Mouse (Mus musculus) forebrain, embryonic 11.5 days (tissue): ENCODE results near the gene Ccdc85a. TPM values are rescaled to one million over a fixed set of nuclear protein-coding genes. Genes with fewer than 3 reads are reported as not detected.
A peak's percentile ranks its signal among the peaks of the same experiment; 100 is the strongest.

Experiments used
- ATAC-seq: fragments of 200-750 bp; cut with Nextera tagmentation; replicated peaks from 2 replicates; pipeline ENCODE4 v1.8.0; 2017; ENCODE audit warnings: moderate TSS enrichment; ENCODE audit not compliant: low FRiP score
- DNase-seq: peaks from one replicate; pipeline ENCODE4 v3.0.0-alpha.2; 2017; ENCODE audit warnings: low spot score
- H3K27ac ChIP-seq: fragments of 300-500 bp; sonication (generic); 2 replicates; pipeline ENCODE4 v1.5.1; 2014; ENCODE audit warnings: low read depth, low read length
- H3K27me3 ChIP-seq: fragments of 300-500 bp; sonication (generic); 2 replicates; pipeline ENCODE4 v1.6.1; 2014; ENCODE audit warnings: mild to moderate bottlenecking, low read length, mixed read lengths; ENCODE audit not compliant: control insufficient read depth, insufficient read depth
- H3K36me3 ChIP-seq: fragments of 300-500 bp; sonication (generic); 2 replicates; pipeline ENCODE4 v1.6.1; 2014; ENCODE audit warnings: mild to moderate bottlenecking, low read length, moderate library complexity, mixed read lengths; ENCODE audit not compliant: control insufficient read depth, insufficient read depth
- H3K4me1 ChIP-seq: fragments of 300-500 bp; sonication (generic); replicated peaks from 2 replicates; pipeline ENCODE4 v1.6.1; 2014; ENCODE audit warnings: low read length, mixed read lengths; ENCODE audit not compliant: control insufficient read depth, insufficient read depth
- H3K4me2 ChIP-seq: fragments of 300-500 bp; sonication (generic); 2 replicates; pipeline ENCODE4 v1.6.1; 2014; ENCODE audit warnings: low read depth, mild to moderate bottlenecking, low read length, moderate library complexity, mixed read lengths; ENCODE audit not compliant: severe bottlenecking
- H3K4me3 ChIP-seq: fragments of 300-500 bp; sonication (generic); 2 replicates; pipeline ENCODE4 v1.5.1; 2014; ENCODE audit warnings: low read depth, low read length
- H3K9ac ChIP-seq: fragments of 300-500 bp; sonication (generic); 2 replicates; pipeline ENCODE4 v1.6.1; 2014; ENCODE audit warnings: low read length
- H3K9me3 ChIP-seq: fragments of 300-500 bp; sonication (generic); 2 replicates; pipeline ENCODE4 v1.6.1; 2016; ENCODE audit warnings: low read length, mixed read lengths; ENCODE audit not compliant: control insufficient read depth
- WGBS: fragments of 180-500 bp; shearing (Covaris S2); extraction: QIAGEN DNeasy Blood & Tissue Kit; methylation state at CpG from one replicate; pipeline ENCODE4 v1.1.7; 2014; 5-methylcytosine and 5-hydroxymethylcytosine counted together
- polyA plus RNA-seq: library from polyadenylated mRNA; unstranded; fragments of >200 nt; fragmentation: Nextera tagmentation; extraction: Ambion mirVana; gene quantifications from 2 replicates; pipeline ENCODE4 v1.2.1, GENCODE M21; 2014

The Ccdc85a gene
- polyA plus RNA-seq, 1 experiment from 2014 or later = 4.1 TPM

- H3K27me3 ChIP-seq = no peaks in the 10 kb centered on the region
- no peak overlapping the region for H3K9ac ChIP-seq
- no peaks in the 10 kb centered on the region for H3K9me3 ChIP-seq
- DNase-seq (no peak), ATAC-seq (no peak)
- no peak overlapping the region for H3K27ac ChIP-seq
- H3K36me3 ChIP-seq = no peaks in the 10 kb centered on the region
- H3K4me2 ChIP-seq = no peak overlapping the region
- H3K4me1 ChIP-seq = no peaks in the 10 kb centered on the region
- H3K4me3 ChIP-seq = no peak overlapping the region
Measured at GRCm38 (mm10) chr11:28556420-28556819, 27.7 kb downstream of the Ccdc85a start.

DNA sequence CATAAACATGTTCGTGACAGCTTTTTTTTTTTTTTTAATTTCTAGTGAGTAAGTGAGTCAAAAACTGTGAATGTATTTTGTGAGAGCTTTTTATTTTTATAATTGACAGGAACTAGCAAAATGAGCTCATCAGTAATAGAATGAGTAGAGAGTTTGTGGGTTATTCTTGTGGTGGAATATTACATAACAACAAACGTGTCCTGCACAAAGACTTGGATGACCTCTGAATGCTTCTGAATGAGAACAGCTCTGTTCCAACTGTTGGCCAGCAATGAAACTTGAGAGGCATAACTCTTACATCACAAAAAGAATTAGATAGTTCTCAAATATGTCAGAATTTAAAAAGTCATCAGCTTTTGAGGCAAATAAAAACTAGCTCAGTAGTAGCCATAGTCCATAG, 40.7 kb downstream of the Ccdc85a start:
- no peaks in the 10 kb centered on the region for H3K9me3 ChIP-seq
- DNase-seq (no peak), ATAC-seq (no peak)
- H3K27me3 ChIP-seq = no peaks in the 10 kb centered on the region
- 88% methylated on average over 2 of the region's 2 CpGs for WGBS
- no peak overlapping the region for H3K27ac ChIP-seq
- no peaks in the 10 kb centered on the region for H3K4me1 ChIP-seq
- no peaks in the 10 kb centered on the region for H3K36me3 ChIP-seq
- H3K9ac ChIP-seq = no peak overlapping the region
- no peak overlapping the region for H3K4me2 ChIP-seq
- H3K4me3 ChIP-seq = no peak overlapping the region

- no peak overlapping the region for H3K9ac ChIP-seq
- WGBS = 94% methylated on average over 1 of the region's 1 CpGs
- no peaks in the 10 kb centered on the region for H3K4me1 ChIP-seq
- no peak overlapping the region for H3K4me3 ChIP-seq
- H3K27ac ChIP-seq = no peak overlapping the region
- H3K9me3 ChIP-seq = no peaks in the 10 kb centered on the region
- no peak overlapping the region for H3K4me2 ChIP-seq
- ATAC-seq (no peak), DNase-seq (no peak)
- no peaks in the 10 kb centered on the region for H3K27me3 ChIP-seq
- H3K36me3 ChIP-seq = no peaks in the 10 kb centered on the region
Measured at GRCm38 (mm10) chr11:28541307-28541706, 42.8 kb downstream of the Ccdc85a start.

DNA sequence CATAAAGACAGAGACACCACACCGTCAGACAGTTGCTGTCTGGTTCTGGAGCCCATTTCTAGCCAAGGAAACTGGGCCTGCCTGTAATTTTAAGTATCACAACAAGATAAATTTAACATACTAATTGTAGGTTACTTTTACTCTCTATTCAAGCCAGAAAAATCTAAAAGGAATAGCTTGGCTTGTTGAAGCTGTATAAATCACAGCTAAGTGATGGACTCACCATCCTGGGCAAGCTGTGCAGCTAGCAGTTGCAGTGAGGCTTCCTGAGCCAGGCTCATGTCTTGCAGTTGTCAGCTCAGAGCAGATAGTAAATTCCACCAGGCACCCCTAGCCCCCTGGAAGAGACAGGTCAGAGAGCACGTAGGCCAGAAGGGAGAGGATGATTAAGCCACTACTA, 50.8 kb downstream of the Ccdc85a start:
- Histone ChIP-seq H3K36me3 (no peaks in the 10 kb centered on the region), H3K27me3 (no peaks in the 10 kb centered on the region), H3K27ac (no peak overlapping the region), H3K4me3 (no peak overlapping the region), H3K4me1 (no peaks in the 10 kb centered on the region), H3K4me2 (no peak overlapping the region), H3K9ac (no peak overlapping the region), H3K9me3 (no peaks in the 10 kb centered on the region; the same call in 1 of the 2 replicates)
- WGBS = 90% methylated on average over 2 of the region's 2 CpGs
- ATAC-seq (no peak), DNase-seq (no peak)

GRCm38 (mm10) chr11:28501190-28501589, 82.9 kb downstream of the Ccdc85a start:
- no peak overlapping the region for H3K4me2 ChIP-seq
- no peak overlapping the region for H3K27ac ChIP-seq
- H3K9me3 ChIP-seq = no peaks in the 10 kb centered on the region
- no peak overlapping the region for H3K9ac ChIP-seq
- H3K4me3 ChIP-seq = no peak overlapping the region
- ATAC-seq (no peak), DNase-seq (no peak)
- no peaks in the 10 kb centered on the region for H3K36me3 ChIP-seq
- H3K27me3 ChIP-seq = no peaks in the 10 kb centered on the region
- H3K4me1 ChIP-seq = no peaks in the 10 kb centered on the region

- Histone ChIP-seq H3K4me3 (no peak overlapping the region), H3K9me3 (no peaks in the 10 kb centered on the region), H3K27ac (no peak overlapping the region), H3K9ac (no peak overlapping the region), H3K27me3 (no peaks in the 10 kb centered on the region), H3K4me1 (no peaks in the 10 kb centered on the region), H3K4me2 (no peak overlapping the region), H3K36me3 (no peaks in the 10 kb centered on the region)
- DNase-seq = no peak
- ATAC-seq = no peak
Measured at GRCm38 (mm10) chr11:28497034-28497433, 87.1 kb downstream of the Ccdc85a start.

GRCm38 (mm10) chr11:28493362-28493761, 90.8 kb downstream of the Ccdc85a start:
- Histone ChIP-seq H3K36me3 (no peaks in the 10 kb centered on the region), H3K9me3 (no peaks in the 10 kb centered on the region), H3K9ac (no peak overlapping the region), H3K27ac (no peak overlapping the region), H3K4me2 (no peak overlapping the region), H3K27me3 (no peaks in the 10 kb centered on the region), H3K4me1 (no peaks in the 10 kb centered on the region), H3K4me3 (no peak overlapping the region)
- no peak for ATAC-seq
- DNase-seq = no peak

GRCm38 (mm10) chr11:28491330-28491729, 92.8 kb downstream of the Ccdc85a start:
- Histone ChIP-seq H3K27me3 (no peaks in the 10 kb centered on the region), H3K27ac (no peak overlapping the region), H3K9me3 (no peaks in the 10 kb centered on the region), H3K4me3 (no peak overlapping the region), H3K9ac (no peak overlapping the region), H3K4me1 (no peaks in the 10 kb centered on the region), H3K4me2 (no peak overlapping the region), H3K36me3 (no peaks in the 10 kb centered on the region)
- no peak for DNase-seq
- ATAC-seq = no peak
- 73% methylated on average over 1 of the region's 1 CpGs for WGBS

DNA sequence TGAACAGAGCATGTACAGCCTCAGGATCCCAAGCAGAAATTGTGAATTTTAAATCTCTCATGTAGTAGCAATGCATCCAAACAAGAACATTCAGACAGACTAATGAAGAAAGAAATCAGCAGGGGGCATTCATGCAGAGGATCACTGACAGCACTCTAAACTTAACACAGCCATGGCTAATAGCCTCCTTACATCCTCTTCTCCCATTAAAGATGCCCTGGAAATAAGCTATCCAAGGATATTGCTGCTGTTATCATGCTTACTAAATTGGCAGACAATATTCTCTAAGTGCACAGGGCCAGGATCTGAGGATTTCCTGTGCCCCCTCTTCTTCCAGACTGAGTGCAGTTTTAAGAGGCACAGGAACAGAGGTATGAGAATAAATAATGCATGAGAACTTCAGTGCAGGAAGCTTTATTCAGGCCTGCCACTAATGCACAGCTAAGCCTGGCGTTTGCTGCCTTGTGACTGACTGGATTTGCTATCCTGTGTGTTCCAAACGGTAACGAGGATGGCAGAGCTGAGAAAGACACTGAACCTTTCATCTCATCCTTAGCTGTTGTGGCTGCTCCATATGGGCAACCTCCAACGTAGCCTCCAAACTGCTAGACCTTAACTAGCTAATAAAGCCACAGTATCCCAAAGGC, 99.9 kb downstream of the Ccdc85a start:
- Histone ChIP-seq H3K4me1 (no peaks in the 10 kb centered on the region), H3K27me3 (no peaks in the 10 kb centered on the region), H3K36me3 (no peaks in the 10 kb centered on the region), H3K4me3 (no peak overlapping the region), H3K9ac (no peak overlapping the region), H3K27ac (no peak overlapping the region), H3K9me3 (no peaks in the 10 kb centered on the region), H3K4me2 (no peak overlapping the region)
- WGBS = 36% methylated on average over 4 of the region's 4 CpGs
- DNase-seq (no peak), ATAC-seq (peak; percentile 42; the same call in 1 of the 2 replicates)
